Mouse (Mus musculus): Measurements from ENCODE around the gene Cilp2.

GRCm38 (mm10) chr8:69933811-69934210 lies 46.3 kb upstream of the Cilp2 start:
- no peak for TF ChIP-seq CTCF (IDR thresholded peaks at IDR 0.05; ENCODE audit: low read depth, low read length)
- no peak for TF ChIP-seq POLR2A (IDR thresholded peaks at IDR 0.05; ENCODE audit: extremely low read depth, insufficient read depth, low read length)

Measured in liver, adult 2 months (tissue).